Mouse (Mus musculus): ENCODE results near the gene Insyn1. TPM values are rescaled to one million over a fixed set of nuclear protein-coding genes. Genes with fewer than 3 reads are reported as not detected.

Insyn1 gene
- polyA plus RNA-seq, 1 experiment from 2014 or later = 6.7 TPM

Other genes starting within 250 kb of the Insyn1 start
- 3.5 and 3.9 TPM in 2 replicates for gene Pml, start 238.8 kb upstream of the Insyn1 start, polyA plus RNA-seq (2015; fragmentation: Nextera tagmentation; extraction: Ambion mirVana)
- gene Stoml1, start 235.4 kb upstream of the Insyn1 start, polyA plus RNA-seq (2015; fragmentation: Nextera tagmentation; extraction: Ambion mirVana) = 134 and 144 TPM in 2 replicates
- gene Loxl1, start 175.4 kb upstream of the Insyn1 start, polyA plus RNA-seq (2015; fragmentation: Nextera tagmentation; extraction: Ambion mirVana) = 4.8 and 5.1 TPM in 2 replicates
- gene Tbc1d21, start 118.1 kb upstream of the Insyn1 start, polyA plus RNA-seq (2015; fragmentation: Nextera tagmentation; extraction: Ambion mirVana) = not detected in 2 replicates
- gene Cd276, start 66.8 kb downstream of the Insyn1 start, polyA plus RNA-seq (2015; fragmentation: Nextera tagmentation; extraction: Ambion mirVana) = 28.9 and 30.9 TPM in 2 replicates
- gene Nptn, start 93.6 kb downstream of the Insyn1 start, polyA plus RNA-seq (2015; fragmentation: Nextera tagmentation; extraction: Ambion mirVana) = 174 and 197 TPM in 2 replicates

All from midbrain, embryonic 16.5 days (tissue).